Mouse (Mus musculus) right cerebral cortex, postnatal 36 days (tissue): ENCODE data around the gene Sass6.
"Not testable (repeated sequence)": the region's sequence is repeated elsewhere in the genome, so short reads cannot be mapped to it uniquely, and the experiment has no call there.

ENCODE experiments used
- DNase-seq, 2 experiments: peaks; one replicate each; pipeline ENCODE4 v3.0.0; 2022; ENCODE audit warnings: low spot score in 2 of 2, mixed read lengths in 1 of 2

Gene Sass6

GRCm38 (mm10) chr3:116631459-116631858 lies 36.7 kb downstream of the Sass6 start:
- DNase-seq, result no peak

- DNase-seq, result no peak
Measured at GRCm38 (mm10) chr3:116632971-116633370, 38.2 kb downstream of the Sass6 start.

- no peak for DNase-seq
Measured at GRCm38 (mm10) chr3:116634091-116634490, 39.3 kb downstream of the Sass6 start.

GRCm38 (mm10) chr3:116634853-116635252 lies 40.1 kb downstream of the Sass6 start:
- DNase-seq, result no peak

GRCm38 (mm10) chr3:116635799-116636198 lies 41.0 kb downstream of the Sass6 start:
- no peak for DNase-seq

GRCm38 (mm10) chr3:116637693-116638476 lies 43.1 kb downstream of the Sass6 start:
- no peak for DNase-seq

- no peak for DNase-seq
Measured at GRCm38 (mm10) chr3:116638572-116638971, 43.8 kb downstream of the Sass6 start.

GRCm38 (mm10) chr3:116640024-116640423 lies 45.2 kb downstream of the Sass6 start:
- no peak for DNase-seq

- DNase-seq, result no peak
Measured at GRCm38 (mm10) chr3:116641811-116642371, 47.1 kb downstream of the Sass6 start.

GRCm38 (mm10) chr3:116642373-116642772 lies 47.6 kb downstream of the Sass6 start:
- DNase-seq, result no peak

GRCm38 (mm10) chr3:116646387-116646786 lies 51.6 kb downstream of the Sass6 start:
- no peak for DNase-seq

GRCm38 (mm10) chr3:116648805-116649204 lies 54.0 kb downstream of the Sass6 start:
- no peak for DNase-seq

- DNase-seq, result peak in 1 of 2 experiments; percentile 28
Measured at GRCm38 (mm10) chr3:116650698-116651097, 55.9 kb downstream of the Sass6 start.

GRCm38 (mm10) chr3:116652033-116652446 lies 57.3 kb downstream of the Sass6 start:
- DNase-seq, result no peak

- DNase-seq, result no peak
Measured at GRCm38 (mm10) chr3:116653278-116653945, 58.6 kb downstream of the Sass6 start.

GRCm38 (mm10) chr3:116654051-116654450 lies 59.3 kb downstream of the Sass6 start:
- DNase-seq, result not testable (repeated sequence)

- no peak for DNase-seq
Measured at GRCm38 (mm10) chr3:116656184-116656965, 61.6 kb downstream of the Sass6 start.

GRCm38 (mm10) chr3:116658928-116659565 lies 64.3 kb downstream of the Sass6 start:
- DNase-seq, result no peak

- no peak for DNase-seq
Measured at GRCm38 (mm10) chr3:116659856-116660430, 65.2 kb downstream of the Sass6 start.

GRCm38 (mm10) chr3:116661288-116661869 lies 66.6 kb downstream of the Sass6 start:
- no peak for DNase-seq
